Mouse (Mus musculus) liver, adult 2 months (tissue): ENCODE results near the gene Plcb3.

Experiments
- CTCF ChIP-seq: fragments of 200-500 bp; IDR thresholded peaks from 2 replicates; pipeline ENCODE4 v1.5.1; 2011; ENCODE audit warnings: low read depth, low read length, control low read depth
- POLR2A ChIP-seq: fragments of 200-500 bp; IDR thresholded peaks from 2 replicates; pipeline ENCODE4 v1.6.1; 2011; ENCODE audit warnings: low read length, control low read depth; ENCODE audit not compliant: insufficient read depth; ENCODE audit errors: extremely low read depth

DNA sequence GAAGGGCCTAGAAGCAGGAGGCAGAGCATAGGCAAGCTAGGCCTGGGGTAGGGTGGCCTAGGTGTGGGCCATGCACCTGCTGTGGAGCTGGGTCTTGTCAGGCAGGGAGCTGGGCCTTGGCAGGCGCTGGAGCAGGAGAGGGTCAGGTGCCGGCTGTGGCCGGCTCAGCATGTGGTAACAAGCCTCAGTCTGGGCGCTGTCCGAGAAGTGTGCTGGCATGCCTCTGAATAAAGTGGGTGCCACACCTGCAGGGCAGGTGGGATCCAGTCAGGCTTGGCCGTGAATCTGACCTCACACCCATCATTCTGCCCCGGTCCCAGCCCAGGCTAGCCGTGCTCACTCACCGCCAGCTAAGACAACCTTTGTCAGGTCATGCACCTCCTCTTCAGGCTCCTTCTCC is 37.7 kb upstream of the Plcb3 start:
- TF ChIP-seq POLR2A (no peak), CTCF (no peak)
